ENCODE assay signal across 29 mouse cellular contexts in the genomic region with DNA sequence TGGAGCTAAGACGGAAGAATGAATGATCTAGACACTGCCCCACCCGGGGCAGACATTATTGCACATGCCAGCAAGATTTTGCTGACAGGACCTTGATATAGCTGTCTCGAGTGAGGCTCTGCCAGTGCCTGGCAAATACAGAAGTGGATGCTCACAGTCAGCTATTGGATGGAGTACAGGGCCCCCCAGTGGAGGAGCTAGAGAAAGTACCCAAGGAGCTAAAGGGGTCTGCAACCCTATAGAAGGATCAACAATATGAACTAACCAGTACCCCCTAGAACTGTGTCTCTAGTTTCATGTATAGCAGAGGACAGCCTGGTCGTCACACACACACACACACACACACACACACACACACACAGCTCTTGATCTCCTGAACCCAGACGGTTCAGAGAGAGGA. TPM values are rescaled to one million over a fixed set of nuclear protein-coding genes. Genes with fewer than 3 reads are reported as not detected.
DNase-seq lines count a peak whose midpoint lies in the region; ATAC-seq and TF ChIP-seq lines count a peak whose summit lies in the region.
"Not testable (repeated sequence)": the region's sequence is repeated elsewhere in the genome, so short reads cannot be mapped to it uniquely, and the experiment has no call there.
"Had no signal": no experiment of that assay in that cellular context is flagged by ENCODE, and none has a peak within 500 bp of the region (broad histone marks: within the 10 kb centered on the region; RNA-seq: fewer than 3 reads in every experiment).

No protein-coding gene starts in this region.

- H3K36me3 ChIP-seq in forebrain, postnatal 0 days (ENCODE audit: insufficient read depth); lung, embryonic 14.5 days (ENCODE audit: insufficient read depth): not testable (repeated sequence)

- not testable (repeated sequence) for H3K4me1 ChIP-seq in forebrain, postnatal 0 days (ENCODE audit: insufficient read depth); lung, embryonic 14.5 days (ENCODE audit: insufficient read depth)

- 63% methylated on average over 5 of the region's 5 CpGs for WGBS in forebrain, postnatal 0 days
- 57% methylated on average over 5 of the region's 5 CpGs for WGBS in lung, embryonic 14.5 days

- ATAC-seq in forebrain, postnatal 0 days; lung, embryonic 14.5 days (ENCODE audit: insufficient read depth): not testable (repeated sequence)
- ATAC-seq in inflammation-experienced regulatory T-cells, adult 6 months, result peak; percentile 25

- H3K9ac ChIP-seq in forebrain, postnatal 0 days; lung, embryonic 14.5 days: not testable (repeated sequence)

- H3K4me2 ChIP-seq in forebrain, postnatal 0 days (ENCODE audit: low read depth); lung, embryonic 14.5 days: not testable (repeated sequence)

- TF ChIP-seq CTCF in forebrain, postnatal 0 days (IDR thresholded peaks at IDR 0.05; ENCODE audit: low read depth), result peak; percentile 27; the same call in 1 of the 2 replicates
- TF ChIP-seq CTCF in lung, embryonic 14.5 days (IDR thresholded peaks at IDR 0.05; ENCODE audit: low read depth), result peak; percentile 19

- not testable (repeated sequence) for H3K27me3 ChIP-seq in forebrain, postnatal 0 days (ENCODE audit: insufficient read depth, low read length); lung, embryonic 14.5 days (ENCODE audit: insufficient read depth, low read length)

- not testable (repeated sequence) for H3K9me3 ChIP-seq in forebrain, postnatal 0 days (ENCODE audit: low read length); lung, embryonic 14.5 days (ENCODE audit: low read depth, low read length)

- DNase-seq in adrenal gland, postnatal 14 days, result peak; percentile 5
- DNase-seq in forebrain, postnatal 0 days; lung, embryonic 14.5 days: not testable (repeated sequence)
- DNase-seq in heart, postnatal 14 days, result peak; percentile 10 to 22
- DNase-seq in kidney, postnatal 14 days, result peak; percentile 4
- peak; percentile 4 for DNase-seq in right cerebral cortex, adult 18-20 months

- intact Hi-C loops in heart, postnatal 14 days (cut with DNase I), result not testable (repeated sequence)

- H3K4me3 ChIP-seq in forebrain, postnatal 0 days (ENCODE audit: low read depth, low read length); lung, embryonic 14.5 days (ENCODE audit: low read depth, low read length): not testable (repeated sequence)

- not testable (repeated sequence) for H3K27ac ChIP-seq in forebrain, postnatal 0 days (ENCODE audit: low read depth, low read length); lung, embryonic 14.5 days (ENCODE audit: low read depth)

RNA-seq across cellular contexts. Expression of gene Gm10128, which starts 37.4 kb away (rescaled TPM):
- not detected in 2 replicates for total RNA-seq in adrenal gland, postnatal 14 days (2021)
- not detected in 2 replicates for total RNA-seq in forebrain, postnatal 0 days (2014; rRNA removed)
- polyA plus RNA-seq in forebrain, postnatal 0 days (2015; fragmentation: Nextera tagmentation; extraction: Ambion mirVana), result not detected in 2 replicates
- not detected for total RNA-seq in heart, postnatal 14 days (2021)
- polyA plus RNA-seq in inflammation-experienced regulatory T-cells, adult 6 months (2017; shearing (Covaris generic)), result not detected
- not detected in 2 replicates for polyA plus RNA-seq in lung, embryonic 14.5 days (2014; fragmentation: Nextera tagmentation; extraction: Ambion mirVana)
- total RNA-seq: adrenal gland, postnatal 25 days; gastrocnemius, postnatal 25 days; heart, adult 18-20 months; heart, postnatal 10 days; layer of hippocampus, postnatal 14 days; left cerebral cortex, adult 8-10 months; left cerebral cortex, postnatal 36 days; megakaryocyte-erythroid progenitor cell, adult 5-6 weeks had no signal
- polyA plus RNA-seq: cerebellum, adult 2 months; embryonic facial prominence, embryonic 11.5 days; forebrain, embryonic 13.5 days; heart, embryonic 13.5 days; hindbrain, embryonic 11.5 days; kidney, postnatal 0 days; limb, embryonic 14.5 days; liver, embryonic 12.5 days; liver, postnatal 0 days; macrophage; midbrain, embryonic 13.5 days; neural tube, embryonic 15.5 days; testis, adult 2 months; thymus, postnatal 0 days had no signal
